Mouse (Mus musculus): ENCODE results near the gene Glis3.

GRCm38 (mm10) chr19:28246186-28246585 lies 433.7 kb downstream of the Glis3 start:
- TF ChIP-seq GATA1 (IDR thresholded peaks at IDR 0.05; ENCODE audit: borderline replicate concordance, low read length) = no peak
- no peak for TF ChIP-seq FLI1 (IDR thresholded peaks at IDR 0.05; ENCODE audit: low read length)
